Mouse (Mus musculus) splenic B cell, adult 2 months (primary cell): ENCODE results near the gene Kazn.

Source experiments
- DNase-seq: peaks from one replicate; pipeline ENCODE4 v3.0.0-alpha.2; 2011; ENCODE audit warnings: low read depth, low spot score
- H3K27me3 ChIP-seq: 2 replicates; pipeline ENCODE4 v1.6.1; 2012; ENCODE audit warnings: mild to moderate bottlenecking, low read length, moderate library complexity, mixed read lengths; ENCODE audit not compliant: control insufficient read depth, poor library complexity, insufficient read depth, severe bottlenecking
- H3K36me3 ChIP-seq: 2 replicates; pipeline ENCODE4 v1.6.1; 2012; ENCODE audit warnings: mild to moderate bottlenecking, low read length, moderate library complexity, mixed read lengths; ENCODE audit not compliant: control insufficient read depth, poor library complexity, insufficient read depth, severe bottlenecking

Kazn gene

GRCm38 (mm10) chr4:142066576-142066975 lies 172.6 kb downstream of the Kazn start:
- no peaks in the 10 kb centered on the region for H3K36me3 ChIP-seq
- no peak for DNase-seq
- H3K27me3 ChIP-seq, result no peaks in the 10 kb centered on the region

GRCm38 (mm10) chr4:142065835-142066234 lies 173.4 kb downstream of the Kazn start:
- Histone ChIP-seq H3K27me3 (no peaks in the 10 kb centered on the region), H3K36me3 (no peaks in the 10 kb centered on the region)
- no peak for DNase-seq

DNA sequence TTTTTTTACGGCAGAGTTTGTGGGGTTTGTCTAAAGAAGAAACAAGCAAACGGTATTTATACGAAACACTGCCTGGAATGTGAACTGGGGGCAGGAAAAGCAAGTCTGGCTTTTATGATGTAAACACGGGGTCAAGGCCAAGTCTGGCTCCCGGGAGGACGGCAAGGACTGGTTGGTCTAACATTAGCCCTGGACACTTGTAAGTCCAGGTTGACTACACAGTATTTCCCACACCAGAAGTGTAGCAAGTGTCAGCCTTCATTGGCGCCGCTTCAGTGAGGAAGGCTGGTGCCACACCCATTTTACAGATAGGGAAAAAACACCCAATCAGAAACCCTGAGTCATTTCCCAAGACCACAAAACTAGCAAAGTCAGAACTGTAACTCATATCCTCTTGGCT lies 173.9 kb downstream of the Kazn start:
- no peaks in the 10 kb centered on the region for H3K27me3 ChIP-seq
- no peaks in the 10 kb centered on the region for H3K36me3 ChIP-seq
- no peak for DNase-seq

DNA sequence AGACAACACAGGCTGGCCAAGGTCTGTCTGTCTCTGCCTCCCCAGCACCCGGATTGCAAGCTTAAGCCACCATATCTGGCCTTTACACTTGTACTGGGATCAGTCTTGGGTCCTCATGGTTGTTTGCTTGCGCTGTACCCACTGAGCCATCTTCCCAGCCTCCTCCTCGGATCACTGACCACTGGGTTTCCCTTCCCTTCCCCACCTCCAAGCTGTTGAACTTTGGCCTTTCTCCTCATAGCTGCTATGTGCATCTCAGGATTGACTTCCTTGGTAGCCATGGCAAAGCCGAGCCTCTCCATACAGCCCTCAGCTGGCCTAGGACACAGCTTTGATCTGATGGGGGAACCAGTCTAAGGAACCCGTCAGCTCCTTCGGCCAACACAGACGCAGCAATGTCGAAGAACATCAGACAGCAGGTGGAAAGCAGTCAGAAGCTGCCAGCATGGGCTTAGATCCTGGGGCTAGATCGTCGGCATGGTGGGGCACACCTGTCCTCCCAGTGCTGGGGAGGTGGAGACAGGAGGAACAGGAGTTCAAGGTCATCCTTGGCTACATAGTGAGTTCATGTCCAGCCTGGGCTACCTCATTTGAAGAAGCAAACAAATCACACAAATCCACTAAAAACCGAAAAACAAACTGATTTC lies 174.5 kb downstream of the Kazn start:
- no peak for DNase-seq
- Histone ChIP-seq H3K36me3 (no peaks in the 10 kb centered on the region), H3K27me3 (no peaks in the 10 kb centered on the region)

- H3K27me3 ChIP-seq, result no peaks in the 10 kb centered on the region
- no peak for DNase-seq
- H3K36me3 ChIP-seq, result no peaks in the 10 kb centered on the region
Observed at GRCm38 (mm10) chr4:142063057-142063534, 176.1 kb downstream of the Kazn start.

DNA sequence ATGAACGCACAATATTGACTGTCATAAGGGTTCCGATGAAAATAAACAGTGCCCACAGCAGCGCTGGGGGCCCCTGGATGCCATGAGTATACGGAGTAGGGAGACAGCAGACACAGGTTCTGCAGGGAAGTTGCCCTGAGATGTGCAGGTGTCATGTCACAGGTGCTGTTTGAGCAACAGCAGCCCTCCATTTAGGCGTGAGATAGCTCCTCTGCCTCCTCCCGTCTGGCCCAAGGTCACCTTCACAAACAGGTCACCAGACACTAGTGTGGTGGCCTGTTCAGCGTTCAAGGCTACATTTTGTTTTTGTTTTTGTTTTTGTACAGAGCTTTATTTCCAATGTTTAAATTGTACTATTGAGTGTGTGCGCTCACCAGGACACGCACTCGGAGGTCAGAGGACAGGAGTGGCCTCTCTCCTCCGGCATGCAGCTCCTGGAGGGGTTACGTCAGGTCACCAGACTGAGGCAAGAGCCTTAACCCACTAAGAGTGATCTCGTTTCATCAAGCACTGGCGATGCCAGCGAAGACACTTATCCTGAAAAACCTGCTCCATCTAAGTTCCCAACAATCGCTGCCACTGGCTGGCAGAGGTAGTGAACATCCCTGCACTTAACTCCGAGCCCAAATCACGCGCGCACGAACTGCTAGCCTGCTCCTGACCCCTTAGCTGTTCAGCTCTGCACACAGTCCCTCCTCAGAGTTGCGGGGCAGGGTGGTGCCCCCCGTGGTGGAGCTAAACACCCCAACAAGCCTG lies 177.5 kb downstream of the Kazn start:
- no peak for DNase-seq

GRCm38 (mm10) chr4:142060455-142061378 lies 178.5 kb downstream of the Kazn start:
- H3K36me3 ChIP-seq, result no peaks in the 10 kb centered on the region
- H3K27me3 ChIP-seq, result no peaks in the 10 kb centered on the region
- DNase-seq, result no peak

More for the DNA sequence above, 177.5 kb downstream of the Kazn start:
- Histone ChIP-seq H3K27me3 (no peaks in the 10 kb centered on the region), H3K36me3 (no peaks in the 10 kb centered on the region)

DNA sequence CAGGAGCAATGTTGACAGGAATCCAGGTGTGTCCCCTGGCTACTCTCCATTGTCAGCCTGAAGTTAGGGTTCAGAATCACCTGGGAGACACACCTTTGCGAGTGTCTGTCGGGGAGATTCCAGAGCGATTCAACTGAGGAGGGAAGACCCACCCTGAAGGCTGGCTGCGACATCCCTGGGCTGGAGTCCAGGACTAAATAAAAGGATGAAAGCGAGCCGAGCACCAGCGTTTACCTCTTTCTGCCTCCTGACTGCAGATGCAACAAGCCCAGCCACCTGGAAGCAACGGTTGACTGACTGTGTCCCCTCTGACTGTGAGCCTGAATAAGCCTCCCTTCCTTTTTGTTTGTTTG lies 179.4 kb downstream of the Kazn start:
- DNase-seq, result no peak
- Histone ChIP-seq H3K27me3 (no peaks in the 10 kb centered on the region), H3K36me3 (no peaks in the 10 kb centered on the region)

DNA sequence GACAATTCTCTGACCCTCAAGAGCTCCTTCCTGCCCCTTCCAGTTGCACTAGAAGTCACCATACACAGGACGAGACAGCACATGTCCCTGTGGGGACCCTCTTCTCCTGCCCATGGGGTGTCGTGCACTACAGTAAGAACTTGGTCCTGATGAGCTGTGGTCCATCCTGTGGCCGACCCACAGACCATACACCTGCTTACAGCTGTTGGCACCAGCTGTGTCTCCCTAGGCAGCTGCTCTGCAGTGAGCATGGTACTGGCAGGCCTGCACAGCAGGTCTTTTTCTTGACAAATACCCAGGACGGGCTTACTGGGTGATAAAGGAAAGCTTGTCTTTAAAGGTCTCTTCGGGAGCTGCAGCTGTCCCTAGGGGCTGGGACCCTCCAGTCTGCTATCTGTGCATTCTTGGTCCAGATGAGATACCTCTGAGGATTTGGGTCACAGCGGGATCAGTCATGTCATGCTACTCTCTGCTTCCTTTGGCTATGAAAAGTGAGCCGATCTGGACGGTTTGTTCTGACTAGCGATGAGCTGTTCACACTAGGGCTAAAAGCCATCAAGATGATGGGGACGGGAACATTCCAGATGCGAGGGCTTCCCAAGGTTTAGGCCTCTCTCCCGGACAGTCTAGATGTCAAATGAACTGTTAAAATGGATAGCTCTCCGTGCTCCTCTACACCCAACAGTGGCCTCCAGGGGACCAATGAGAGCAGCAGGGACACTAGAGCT lies 179.9 kb downstream of the Kazn start:
- no peaks in the 10 kb centered on the region for H3K36me3 ChIP-seq
- DNase-seq, result no peak
- no peaks in the 10 kb centered on the region for H3K27me3 ChIP-seq

GRCm38 (mm10) chr4:142057529-142058216 lies 181.5 kb downstream of the Kazn start:
- H3K27me3 ChIP-seq, result no peaks in the 10 kb centered on the region
- no peaks in the 10 kb centered on the region for H3K36me3 ChIP-seq
- DNase-seq, result no peak

DNA sequence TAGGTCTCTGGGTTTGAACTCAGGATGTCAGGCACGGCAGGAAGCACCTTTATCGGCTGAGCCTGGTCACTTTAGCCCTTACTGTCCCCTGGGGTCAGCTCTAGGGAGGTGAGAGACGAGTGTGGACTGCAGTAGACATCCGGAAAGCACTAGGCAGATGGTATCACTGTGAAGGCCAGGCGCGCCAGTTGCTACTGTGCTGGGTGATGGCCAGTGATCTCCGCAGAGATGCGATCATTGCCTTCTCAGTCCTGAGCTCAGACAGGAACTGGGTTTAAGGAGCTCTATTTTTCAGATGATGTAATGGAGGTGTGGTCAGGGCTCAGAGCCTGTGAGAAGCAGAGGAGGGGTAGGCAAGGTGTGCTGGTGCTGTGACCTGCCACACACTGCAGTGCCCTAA lies 183.6 kb downstream of the Kazn start:
- no peak for DNase-seq
- Histone ChIP-seq H3K27me3 (no peaks in the 10 kb centered on the region), H3K36me3 (no peaks in the 10 kb centered on the region)

DNA sequence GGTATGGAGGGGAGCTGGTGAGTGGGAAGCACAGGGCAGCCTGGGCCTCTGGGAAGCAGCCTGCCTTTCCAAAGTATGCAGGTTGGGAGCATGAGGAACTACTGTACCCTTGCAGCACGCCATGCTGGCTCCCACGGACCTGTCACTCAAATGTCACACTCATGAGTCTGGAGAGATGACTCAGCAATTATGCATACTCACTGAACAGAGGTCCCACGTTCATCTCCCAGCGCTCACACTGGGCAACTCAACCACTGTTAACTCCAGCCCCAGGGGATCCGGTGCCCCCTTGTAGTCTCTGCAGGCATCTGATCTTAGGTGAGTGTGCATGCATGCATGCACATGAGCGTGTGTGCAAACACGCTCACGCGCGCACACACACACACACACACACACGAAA lies 184.6 kb downstream of the Kazn start:
- DNase-seq, result no peak
- Histone ChIP-seq H3K27me3 (no peaks in the 10 kb centered on the region), H3K36me3 (no peaks in the 10 kb centered on the region)

DNA sequence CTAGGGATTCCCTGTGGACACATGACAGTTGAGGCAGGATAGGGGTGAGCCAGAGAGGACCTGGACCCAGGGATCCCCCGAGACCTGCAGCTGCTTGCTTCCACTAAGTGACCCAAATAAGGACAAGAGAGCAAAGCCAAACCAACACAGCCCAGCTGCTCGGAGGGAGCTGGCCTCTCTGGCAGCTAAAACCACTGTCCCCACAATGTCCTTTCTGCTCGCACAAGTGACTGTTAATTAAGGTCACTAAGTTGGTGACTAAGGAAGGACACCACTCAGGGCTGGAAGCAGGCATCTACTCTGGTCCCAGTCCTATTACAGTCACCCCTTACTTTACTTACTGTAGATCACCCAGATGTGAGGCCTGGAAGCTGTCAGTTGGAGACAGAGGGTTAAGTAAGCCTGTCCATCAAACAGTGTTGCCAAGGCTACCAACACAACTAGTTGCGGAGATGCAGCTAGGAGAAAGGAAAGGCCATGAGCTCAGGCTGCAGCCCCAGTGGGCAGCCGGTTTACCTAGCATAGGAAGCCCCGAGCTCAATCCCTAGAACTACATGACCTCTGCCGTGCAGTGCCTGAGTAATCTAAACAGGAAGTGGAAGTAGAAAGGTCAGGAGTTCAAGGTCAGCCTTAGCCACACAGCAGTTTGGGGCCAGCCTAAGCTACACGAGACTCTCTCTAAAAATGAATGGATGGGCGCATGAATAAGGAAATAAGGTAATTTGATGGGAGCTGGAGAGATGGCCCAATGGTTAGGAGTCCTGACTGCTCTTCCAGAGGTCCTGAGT lies 185.3 kb downstream of the Kazn start:
- no peaks in the 10 kb centered on the region for H3K27me3 ChIP-seq
- no peak for DNase-seq
- H3K36me3 ChIP-seq, result no peaks in the 10 kb centered on the region
